Mouse (Mus musculus) erythroblast, embryonic 14.5 days (primary cell): ENCODE results near the gene Pdgfd.

ENCODE experiments used
- GATA1 ChIP-seq: IDR thresholded peaks from 2 replicates; pipeline ENCODE4 v1.6.1; 2012; ENCODE audit warnings: low read length, inconsistent platforms, mixed read lengths
- TAL1 ChIP-seq: IDR thresholded peaks from 3 replicates; pipeline ENCODE4 v1.6.1; 2012; ENCODE audit warnings: low read length, inconsistent platforms, mixed read lengths

- TF ChIP-seq GATA1 (no peak), TAL1 (no peak)
Measured at GRCm38 (mm10) chr9:6344514-6344913, 176.1 kb downstream of the Pdgfd start.
